Mouse (Mus musculus) ES-E14 (cell line): ENCODE measurements at regions not wholly inside any gene's neighbourhood (a gene's known extent, or its start where the extent isn't known, plus 50 kb on each side); places are given as distances from the start of the nearest gene placed in this dataset.

Experiments
- CHD2 ChIP-seq: IDR thresholded peaks from 2 replicates; pipeline ENCODE4 v1.6.1; 2014; ENCODE audit warnings: mild to moderate bottlenecking, low read depth, low read length, inconsistent platforms
- HCFC1 ChIP-seq: IDR thresholded peaks from 2 replicates; pipeline ENCODE4 v1.6.1; 2012; ENCODE audit warnings: low read length, inconsistent platforms, borderline replicate concordance; ENCODE audit not compliant: insufficient read depth
- MAFK ChIP-seq: IDR thresholded peaks from 2 replicates; pipeline ENCODE4 v1.6.1; 2014; ENCODE audit warnings: mild to moderate bottlenecking, low read depth, low read length, inconsistent platforms; ENCODE audit not compliant: insufficient read depth
- ZC3H11A ChIP-seq: IDR thresholded peaks from 2 replicates; pipeline ENCODE4 v1.6.1; 2012; ENCODE audit warnings: low read depth, mild to moderate bottlenecking, inconsistent platforms, low read length, borderline replicate concordance
- ZNF384 ChIP-seq: IDR thresholded peaks from 2 replicates; pipeline ENCODE4 v1.6.1; 2012; ENCODE audit warnings: low read depth, low read length, inconsistent platforms

DNA sequence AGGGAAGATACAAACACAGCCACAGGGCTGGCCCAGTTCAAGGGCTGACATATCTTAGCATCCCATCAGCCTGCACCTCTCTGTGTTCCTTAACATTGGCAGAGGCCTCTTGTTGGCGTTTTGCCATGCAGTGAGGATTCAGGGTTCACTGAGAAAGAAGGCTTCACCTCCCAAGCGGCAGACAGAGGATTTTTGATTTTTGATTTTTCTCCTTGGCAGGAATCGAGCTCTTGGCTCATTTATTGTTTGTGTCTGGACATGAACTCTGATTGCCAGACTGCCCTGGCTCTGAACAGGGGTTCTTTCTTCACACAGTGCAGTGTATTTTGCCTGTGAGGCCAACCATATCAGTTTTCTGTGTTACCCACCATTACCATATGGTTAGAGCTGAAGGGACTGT lies 259.9 kb upstream of the Dcn start:
- TF ChIP-seq ZNF384 (no peak), ZC3H11A (no peak), CHD2 (no peak), HCFC1 (no peak), MAFK (no peak)
